Mouse (Mus musculus) gastrocnemius, adult 2 months (tissue): ENCODE results near the gene Gm20388. TPM values are rescaled to one million over a fixed set of nuclear protein-coding genes. Genes with fewer than 3 reads are reported as not detected.

Source experiments
- DNase-seq: peaks from one replicate; pipeline ENCODE4 v3.0.0; 2022
- H3K27ac ChIP-seq: fragments of 200-600 bp; 2 replicates; pipeline ENCODE4 v1.8.1; 2022; ENCODE audit warnings: mild to moderate bottlenecking
- H3K4me3 ChIP-seq: fragments of 200-600 bp; 2 replicates; pipeline ENCODE4 v1.8.1; 2022; ENCODE audit warnings: mild to moderate bottlenecking, moderate library complexity
- CTCF ChIP-seq: fragments of 200-600 bp; IDR thresholded peaks from 2 replicates; pipeline ENCODE4 v1.8.1; 2022; ENCODE audit warnings: antibody characterized with exemption, mild to moderate bottlenecking, moderate library complexity
- intact Hi-C: fragments of 180-260 bp; cut with DNase I; formaldehyde crosslinking; loops from one replicate; pipeline ENCODE4 v1.15.1; 2025
- total RNA-seq, 2 experiments: library from RNA; stranded (reverse); gene quantifications; 2 replicates each; pipeline ENCODE4 v1.2.3; 2021

The Gm20388 gene
- total RNA-seq, 2 experiments from 2014 or later: 6.1 to 15.0 TPM

GRCm38 (mm10) chr8:120607885-120608284 is 697.2 kb downstream of the Gm20388 start:
- intact Hi-C loops: no loop called here
- peak; percentile 95 for TF ChIP-seq CTCF
- Histone ChIP-seq H3K4me3 (peak overlapping the region; percentile 27), H3K27ac (no peak overlapping the region)
- DNase-seq: peak; percentile 82

DNA sequence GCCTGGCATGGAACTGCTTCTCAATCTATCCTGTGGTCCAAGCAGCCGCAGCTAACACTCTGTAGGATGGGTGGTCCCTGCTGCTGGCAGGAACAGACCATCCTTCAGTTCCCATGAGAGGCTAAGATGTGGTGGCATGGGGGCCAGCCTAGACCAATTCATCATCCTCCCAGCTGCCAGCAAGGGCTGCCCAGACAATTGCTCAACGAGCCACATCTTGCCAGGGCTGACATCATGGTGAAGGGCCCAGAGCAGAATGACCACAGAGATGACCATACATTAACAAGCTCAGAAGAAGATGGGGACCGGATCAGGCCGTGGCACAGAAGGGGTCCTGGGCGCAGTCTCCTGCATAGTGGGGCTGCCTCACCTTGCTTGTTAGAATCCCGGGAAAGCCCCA is 700.2 kb downstream of the Gm20388 start:
- no peak overlapping the region for H3K27ac ChIP-seq
- H3K4me3 ChIP-seq: no peak overlapping the region
- DNase-seq: no peak
- intact Hi-C loops: no loop called here
- TF ChIP-seq CTCF: no peak

- intact Hi-C loops: no loop called here
- H3K27ac ChIP-seq: no peak overlapping the region
- DNase-seq: no peak
- no peak for TF ChIP-seq CTCF
- no peak overlapping the region for H3K4me3 ChIP-seq
Measured at GRCm38 (mm10) chr8:120614491-120614890, 703.9 kb downstream of the Gm20388 start.

- Histone ChIP-seq H3K27ac (no peak overlapping the region), H3K4me3 (no peak overlapping the region)
- intact Hi-C loops: no loop called here
- TF ChIP-seq CTCF: no peak
- no peak for DNase-seq
Measured at GRCm38 (mm10) chr8:120616663-120617626, 706.3 kb downstream of the Gm20388 start.

- H3K27ac ChIP-seq: no peak overlapping the region
- intact Hi-C loops: loop anchor here (1.0 kb wide), 1 partner anchor 439 kb away; no protein-coding TSS in a partner anchor
- peak; percentile 95; the same call in 1 of the 2 replicates for TF ChIP-seq CTCF
- peak; percentile 72 for DNase-seq
- no peak overlapping the region for H3K4me3 ChIP-seq
Measured at GRCm38 (mm10) chr8:120618110-120618509, 707.5 kb downstream of the Gm20388 start.

DNA sequence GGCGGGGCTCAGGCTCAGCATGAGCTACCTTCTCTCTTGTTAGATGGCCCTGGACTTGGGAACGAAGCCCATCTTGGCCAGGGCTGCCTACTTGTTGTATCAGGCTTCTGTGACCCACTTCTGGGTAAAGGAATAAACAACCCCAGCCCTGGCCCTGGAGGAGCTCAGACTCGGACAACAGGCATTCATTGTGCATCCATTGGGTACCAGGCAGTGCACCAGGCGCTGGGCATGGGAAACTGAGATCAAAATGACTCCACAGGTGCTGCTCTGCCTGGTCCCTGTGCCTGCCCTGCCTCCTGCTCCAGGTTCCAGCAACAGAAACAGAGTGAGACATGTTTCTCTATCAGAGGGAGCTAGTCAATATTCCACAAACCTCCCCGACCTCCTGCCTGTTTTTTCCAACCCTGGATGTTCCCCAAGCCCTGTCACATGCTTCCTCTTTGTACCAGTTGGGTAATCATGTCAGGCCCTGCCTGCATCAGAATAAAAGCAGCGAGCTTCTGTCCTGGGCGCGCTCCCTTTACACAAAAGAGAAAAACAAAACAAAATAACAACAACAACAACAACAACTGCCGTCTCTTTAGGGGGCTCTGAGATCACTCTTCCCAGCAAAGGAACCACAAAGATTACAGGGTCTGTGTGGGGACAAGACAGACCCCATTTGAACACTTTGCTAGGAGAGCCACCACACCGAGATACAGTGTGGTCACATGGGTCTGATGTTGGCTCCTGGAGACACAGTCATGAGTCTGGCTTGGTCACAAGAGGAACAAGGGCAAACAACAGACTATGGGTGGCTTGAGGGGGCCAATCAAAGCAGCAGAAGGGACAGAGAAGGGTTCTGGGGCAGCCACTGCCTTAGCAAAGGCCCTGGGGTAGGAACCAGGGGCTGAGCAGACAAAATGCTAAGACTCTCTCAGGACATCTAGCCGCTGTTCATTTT is 708.9 kb downstream of the Gm20388 start:
- no peak overlapping the region for H3K4me3 ChIP-seq
- H3K27ac ChIP-seq: peak overlapping the region; percentile 46; the same call in 1 of the 2 replicates
- no peak for DNase-seq
- intact Hi-C loops: no loop called here
- TF ChIP-seq CTCF: no peak

DNA sequence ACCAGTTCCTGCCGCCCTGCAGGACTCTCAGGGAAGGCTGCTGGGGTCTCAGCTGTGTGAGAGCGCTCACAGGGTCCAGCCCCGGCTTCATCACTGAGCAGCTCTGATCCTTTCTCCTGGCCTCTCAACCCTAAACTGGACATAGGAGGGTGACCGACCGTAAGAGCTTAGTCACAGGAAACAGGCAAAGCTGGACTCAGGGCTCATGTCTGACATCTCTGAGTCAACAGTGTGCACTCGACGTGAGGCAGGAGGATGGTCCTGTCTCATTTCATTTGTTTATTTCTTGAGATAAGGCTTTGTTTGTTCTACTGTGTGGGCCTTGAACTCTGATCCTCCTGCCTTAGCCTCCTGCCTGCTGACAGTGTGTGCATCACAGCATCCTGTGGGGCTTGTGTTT is 709.8 kb downstream of the Gm20388 start:
- intact Hi-C loops: no loop called here
- TF ChIP-seq CTCF: no peak
- DNase-seq: no peak
- Histone ChIP-seq H3K27ac (peak overlapping the region; percentile 46; the same call in 1 of the 2 replicates), H3K4me3 (no peak overlapping the region)

- Histone ChIP-seq H3K27ac (no peak overlapping the region), H3K4me3 (no peak overlapping the region)
- no peak for DNase-seq
- intact Hi-C loops: no loop called here
- no peak for TF ChIP-seq CTCF
Measured at GRCm38 (mm10) chr8:120622161-120622560, 711.5 kb downstream of the Gm20388 start.

GRCm38 (mm10) chr8:120623608-120624007 is 713.0 kb downstream of the Gm20388 start:
- no peak for DNase-seq
- no peak overlapping the region for H3K27ac ChIP-seq
- TF ChIP-seq CTCF: no peak
- intact Hi-C loops: no loop called here
- no peak overlapping the region for H3K4me3 ChIP-seq

GRCm38 (mm10) chr8:120626461-120626860 is 715.8 kb downstream of the Gm20388 start:
- no peak for DNase-seq
- no peak for TF ChIP-seq CTCF
- H3K4me3 ChIP-seq: no peak overlapping the region
- no peak overlapping the region for H3K27ac ChIP-seq
- intact Hi-C loops: no loop called here

DNA sequence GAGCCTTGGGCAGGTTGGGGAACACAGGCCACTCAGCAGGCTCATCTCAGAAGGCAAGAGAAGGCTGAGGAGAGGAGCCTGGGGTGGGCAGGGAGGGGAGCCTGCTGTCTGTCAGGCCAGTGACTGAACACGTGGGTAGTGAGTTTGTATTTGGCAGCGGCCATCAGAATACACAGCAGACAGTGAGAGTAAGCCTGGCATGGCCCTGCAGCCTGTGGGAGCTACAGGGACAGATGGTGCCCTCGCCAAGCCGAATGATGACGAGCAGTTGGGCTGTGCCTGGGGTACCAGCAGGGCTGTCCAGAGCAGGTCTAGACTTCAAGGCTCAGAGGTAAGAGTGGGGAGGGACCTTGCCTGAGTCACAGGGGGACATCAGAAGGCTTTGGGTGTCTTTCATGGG is 716.7 kb downstream of the Gm20388 start:
- DNase-seq: no peak
- Histone ChIP-seq H3K27ac (no peak overlapping the region), H3K4me3 (no peak overlapping the region)
- no peak for TF ChIP-seq CTCF
- intact Hi-C loops: no loop called here

GRCm38 (mm10) chr8:120630031-120630430 is 719.4 kb downstream of the Gm20388 start:
- intact Hi-C loops: no loop called here
- Histone ChIP-seq H3K27ac (no peak overlapping the region), H3K4me3 (no peak overlapping the region)
- no peak for TF ChIP-seq CTCF
- DNase-seq: no peak

DNA sequence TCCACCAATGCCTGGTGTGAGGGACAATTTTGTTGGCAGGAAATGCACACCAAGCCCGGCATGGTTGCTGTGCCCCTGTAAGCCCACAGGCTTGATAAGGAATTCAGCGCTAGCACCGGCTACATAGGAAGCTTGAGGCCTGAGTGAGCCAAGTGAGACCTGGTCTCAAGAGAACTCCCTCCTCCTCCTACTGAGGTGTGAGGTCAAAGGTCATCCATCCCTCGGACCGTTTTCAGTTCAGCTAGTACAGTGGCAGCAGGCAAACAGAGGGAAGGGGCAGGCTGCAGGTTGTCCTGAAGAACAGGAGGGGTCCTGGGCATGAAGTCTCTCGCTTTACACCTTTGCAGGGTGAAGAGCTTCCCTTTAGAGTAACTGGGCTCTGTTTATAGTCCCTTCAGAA is 720.2 kb downstream of the Gm20388 start:
- Histone ChIP-seq H3K27ac (no peak overlapping the region), H3K4me3 (no peak overlapping the region)
- intact Hi-C loops: no loop called here
- no peak for TF ChIP-seq CTCF
- no peak for DNase-seq
